Mouse (Mus musculus) heart, postnatal 0 days (tissue): ENCODE results near the gene Inha. TPM values are rescaled to one million over a fixed set of nuclear protein-coding genes. Genes with fewer than 3 reads are reported as not detected.

ENCODE experiments used
- ATAC-seq: fragments of 200-750 bp; cut with Nextera tagmentation; 2 replicates; pipeline ENCODE4 v1.8.0; 2017; ENCODE audit warnings: low read depth, moderate number of reproducible peaks, moderate library complexity; ENCODE audit not compliant: insufficient read depth
- DNase-seq: peaks from one replicate; pipeline ENCODE4 v3.0.0-alpha.2; 2016; ENCODE audit warnings: low spot score
- H3K27ac ChIP-seq: fragments of 300-500 bp; sonication (generic); 2 replicates; pipeline ENCODE4 v1.5.1; 2014; ENCODE audit warnings: low read depth, mild to moderate bottlenecking
- H3K27me3 ChIP-seq: fragments of 300-500 bp; sonication (generic); 2 replicates; pipeline ENCODE4 v1.6.1; 2014; ENCODE audit warnings: low read length, mixed read lengths; ENCODE audit not compliant: control insufficient read depth, insufficient read depth
- H3K36me3 ChIP-seq: fragments of 300-500 bp; sonication (generic); replicated peaks from 2 replicates; pipeline ENCODE4 v1.6.1; 2014; ENCODE audit warnings: low read length, mixed read lengths; ENCODE audit not compliant: control insufficient read depth, insufficient read depth
- H3K4me1 ChIP-seq: fragments of 300-500 bp; sonication (generic); 2 replicates; pipeline ENCODE4 v1.6.1; 2014; ENCODE audit warnings: antibody characterized with exemption; ENCODE audit not compliant: control insufficient read depth, insufficient read depth
- H3K4me2 ChIP-seq: fragments of 300-500 bp; sonication (generic); 2 replicates; pipeline ENCODE4 v1.6.1; 2014; ENCODE audit warnings: low read depth, mild to moderate bottlenecking, low read length, moderate library complexity
- H3K4me3 ChIP-seq: fragments of 300-500 bp; sonication (generic); 2 replicates; pipeline ENCODE4 v1.5.1; 2014; ENCODE audit warnings: low read depth, low read length
- H3K9ac ChIP-seq: fragments of 300-500 bp; sonication (generic); replicated peaks from 2 replicates; pipeline ENCODE4 v1.6.1; 2014; ENCODE audit warnings: low read depth, low read length, mixed read lengths
- H3K9me3 ChIP-seq: fragments of 300-500 bp; sonication (generic); replicated peaks from 2 replicates; pipeline ENCODE4 v1.6.1; 2016; ENCODE audit warnings: low read length; ENCODE audit not compliant: control insufficient read depth
- CTCF ChIP-seq: IDR thresholded peaks from 2 replicates; pipeline ENCODE4 v1.5.1; 2016; ENCODE audit warnings: antibody characterized with exemption, control low read depth, low read depth
- EP300 ChIP-seq: IDR thresholded peaks from 2 replicates; pipeline ENCODE4 v1.6.1; 2016; ENCODE audit warnings: antibody characterized with exemption, low read depth
- WGBS: fragments of 180-500 bp; shearing (Covaris S2); extraction: QIAGEN DNeasy Blood & Tissue Kit; methylation state at CpG from one replicate; pipeline ENCODE4 v1.1.7; 2014; 5-methylcytosine and 5-hydroxymethylcytosine counted together
- polyA plus RNA-seq: library from polyadenylated mRNA; unstranded; fragments of >200 nt; fragmentation: Nextera tagmentation; extraction: Ambion mirVana; gene quantifications from 2 replicates; pipeline ENCODE4 v1.2.1, GENCODE M21; 2015
- total RNA-seq: library from RNA; depleted of rRNA; stranded (reverse); fragments of >200 nt; gene quantifications from 2 replicates; pipeline ENCODE4 v1.2.3, GENCODE M21; 2014; ENCODE audit warnings: low replicate concordance

Gene Inha
- total and polyA plus RNA-seq, 2 experiments from 2014 or later: 7.3 to 8.2 TPM

GRCm38 (mm10) chr1:75538597-75539190 is 31.8 kb downstream of the Inha start:
- DNase-seq (no peak), ATAC-seq (no peak)
- no peak overlapping the region for H3K4me2 ChIP-seq
- no peak overlapping the region for H3K4me3 ChIP-seq
- WGBS: 73% methylated on average over 9 of the region's 9 CpGs
- no peak overlapping the region for H3K27ac ChIP-seq
- H3K36me3 ChIP-seq: peaks cover 25% of the 10 kb centered on the region
- no peak for TF ChIP-seq EP300
- no peak for TF ChIP-seq CTCF
- H3K9ac ChIP-seq: no peak overlapping the region
- no peaks in the 10 kb centered on the region for H3K9me3 ChIP-seq
- H3K27me3 ChIP-seq: no peaks in the 10 kb centered on the region
- no peaks in the 10 kb centered on the region for H3K4me1 ChIP-seq

- TF ChIP-seq EP300 (no peak), CTCF (no peak)
Observed at GRCm38 (mm10) chr1:75541496-75541895, 34.6 kb downstream of the Inha start.

DNA sequence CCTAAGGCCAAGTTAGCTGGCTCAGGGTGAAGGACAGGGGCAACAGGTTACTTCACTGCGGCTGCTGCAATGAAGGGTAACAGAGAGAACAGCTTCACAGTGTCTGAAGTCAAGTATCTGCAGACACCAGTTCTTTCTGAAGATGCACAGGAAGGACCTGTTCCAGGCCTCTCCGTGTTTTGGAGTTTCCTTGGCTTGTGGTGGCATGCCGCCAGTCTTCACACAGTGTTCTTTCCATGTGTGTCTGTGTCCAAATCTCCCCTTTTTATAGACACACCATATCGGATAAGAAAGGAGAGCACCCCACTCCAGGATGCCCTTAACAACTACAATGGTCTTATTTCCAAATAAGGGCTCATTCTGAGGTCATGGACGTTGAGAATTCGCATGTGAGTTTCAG is 37.5 kb downstream of the Inha start:
- no peaks in the 10 kb centered on the region for H3K36me3 ChIP-seq
- H3K27me3 ChIP-seq: no peaks in the 10 kb centered on the region
- peaks cover 13% of the 10 kb centered on the region for H3K4me1 ChIP-seq
- DNase-seq (no peak), ATAC-seq (no peak)
- H3K4me2 ChIP-seq: no peak overlapping the region
- no peak for TF ChIP-seq EP300
- no peak for TF ChIP-seq CTCF
- H3K9ac ChIP-seq: no peak overlapping the region
- H3K4me3 ChIP-seq: no peak overlapping the region
- no peaks in the 10 kb centered on the region for H3K9me3 ChIP-seq
- H3K27ac ChIP-seq: no peak overlapping the region
- 81% methylated on average over 6 of the region's 6 CpGs for WGBS

More at GRCm38 (mm10) chr1:75541496-75541895, 34.6 kb downstream of the Inha start:
- Histone ChIP-seq H3K4me1 (peaks cover 8% of the 10 kb centered on the region), H3K4me2 (no peak overlapping the region), H3K4me3 (no peak overlapping the region), H3K9me3 (no peaks in the 10 kb centered on the region), H3K36me3 (peaks cover 1% of the 10 kb centered on the region; the same call in 1 of the 2 replicates), H3K27me3 (no peaks in the 10 kb centered on the region), H3K27ac (no peak overlapping the region), H3K9ac (no peak overlapping the region)
- DNase-seq (no peak), ATAC-seq (no peak)
- 86% methylated on average over 7 of the region's 7 CpGs for WGBS

DNA sequence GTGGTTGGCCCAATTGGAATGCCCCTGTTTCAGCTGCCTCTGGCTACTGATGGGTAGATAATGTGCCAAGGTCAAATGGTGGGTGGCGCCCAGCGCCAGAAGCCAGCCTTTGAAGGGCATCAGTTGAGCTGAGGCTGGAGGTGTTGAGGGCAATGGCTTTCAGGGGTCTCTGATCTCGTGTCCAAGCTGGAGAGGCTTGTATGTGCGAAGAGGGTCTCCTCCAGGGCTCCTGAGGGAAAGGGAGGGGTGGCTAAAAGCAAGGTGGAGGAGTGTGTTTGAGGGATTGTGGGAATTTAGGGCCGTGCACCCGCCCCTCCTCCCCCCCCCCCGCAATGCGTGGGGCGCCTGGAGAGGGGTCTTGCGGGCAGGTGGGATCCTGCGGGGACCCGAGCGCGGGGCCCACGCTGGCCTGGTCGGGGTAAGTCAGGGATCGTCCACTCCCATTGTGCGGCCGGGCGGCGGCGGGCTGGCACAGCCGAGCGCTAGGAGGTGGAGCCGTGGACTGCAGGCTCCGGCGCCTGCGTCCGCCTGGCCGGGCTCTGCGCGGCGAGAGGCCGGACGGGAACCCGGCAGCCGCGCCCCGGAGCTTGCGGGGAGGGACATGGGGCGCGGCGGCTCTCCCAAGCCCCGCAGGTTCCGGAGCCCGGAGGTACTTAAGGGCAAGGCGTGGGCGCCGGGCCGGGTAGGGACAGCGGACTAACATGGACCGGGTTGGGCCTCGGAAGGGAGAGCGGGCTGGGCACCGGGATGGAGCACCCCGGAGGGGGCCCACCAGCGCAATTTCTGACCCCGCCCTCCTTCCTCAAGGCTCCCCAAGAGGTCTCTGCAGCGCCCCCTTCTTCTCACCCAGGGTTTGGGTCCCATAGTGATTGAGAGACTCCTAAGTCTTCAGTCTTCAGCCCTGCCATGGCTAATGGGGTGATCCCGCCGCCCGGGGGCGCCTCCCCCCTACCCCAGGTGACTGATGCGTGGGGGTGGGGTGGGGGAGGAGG is 39.4 kb downstream of the Inha start, which contains the start of gene Slc4a3:
Gene Slc4a3 (plus strand): TSS at position 302 of the 992 bp plus-strand sequence.
- Histone ChIP-seq H3K27me3 (no peaks in the 10 kb centered on the region), H3K27ac (peak within 1 kb of the TSS; percentile 90), H3K4me3 (peak within 1 kb of the TSS; percentile 62), H3K9me3 (no peaks in the 10 kb centered on the region), H3K4me2 (peak within 1 kb of the TSS; percentile 75), H3K36me3 (peaks cover 7% of the 10 kb centered on the region), H3K4me1 (peaks cover 18% of the 10 kb centered on the region), H3K9ac (peak within 1 kb of the TSS; percentile 73)
- TF ChIP-seq EP300 (no peak), CTCF (no peak; the same call in 1 of the 2 replicates)
- DNase-seq (peak; percentile 63), ATAC-seq (peak; percentile 71)
- WGBS: 1% methylated on average over 41 of the region's 64 CpGs

- peak overlapping the region; percentile 73 for H3K9ac ChIP-seq
- WGBS: 89% methylated on average over 13 of the region's 13 CpGs
- peak overlapping the region; percentile 90 for H3K27ac ChIP-seq
Observed at GRCm38 (mm10) chr1:75547351-75547750, 40.5 kb downstream of the Inha start.

More at GRCm38 (mm10) chr1:75547351-75547750, 40.5 kb downstream of the Inha start:
- Histone ChIP-seq H3K4me3 (peak overlapping the region; percentile 62; the same call in 1 of the 2 replicates), H3K4me1 (peaks cover 18% of the 10 kb centered on the region), H3K27me3 (no peaks in the 10 kb centered on the region), H3K9me3 (no peaks in the 10 kb centered on the region), H3K4me2 (peak overlapping the region; percentile 75), H3K36me3 (peaks cover 17% of the 10 kb centered on the region)
- TF ChIP-seq EP300: no peak
- TF ChIP-seq CTCF: no peak
- no peak for DNase-seq
- no peak for ATAC-seq
